Mouse (Mus musculus) embryo, embryonic 11.5 days (tissue): Measurements from ENCODE around the gene Ifi35.
"Not testable (repeated sequence)": the region's sequence is repeated elsewhere in the genome, so short reads cannot be mapped to it uniquely, and the experiment has no call there.

Experiments
- DNase-seq: peaks from one replicate; pipeline ENCODE4 v3.0.0-alpha.2; 2012; ENCODE audit warnings: low read depth, low spot score

Ifi35 gene

DNA sequence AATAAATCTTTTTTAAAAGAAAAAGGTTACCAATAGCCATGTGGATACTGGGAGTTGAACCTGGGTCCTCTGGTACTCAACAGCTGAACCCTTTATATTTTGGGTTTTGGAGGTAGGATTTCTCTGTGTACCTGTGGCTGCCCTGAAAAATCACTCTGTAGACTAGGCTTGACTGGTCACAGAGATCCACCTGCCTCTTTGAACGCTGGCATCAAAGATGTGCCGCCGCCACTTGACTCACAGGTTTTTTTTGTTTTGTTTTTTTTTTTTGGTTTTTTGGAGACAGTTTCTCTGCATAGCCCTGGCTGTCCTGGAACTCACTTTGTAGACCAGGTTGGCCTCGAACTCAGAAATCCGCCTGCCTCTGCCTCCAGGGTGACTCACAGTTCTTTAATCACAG is 421 bp upstream of the Ifi35 start:
- DNase-seq = no peak

DNA sequence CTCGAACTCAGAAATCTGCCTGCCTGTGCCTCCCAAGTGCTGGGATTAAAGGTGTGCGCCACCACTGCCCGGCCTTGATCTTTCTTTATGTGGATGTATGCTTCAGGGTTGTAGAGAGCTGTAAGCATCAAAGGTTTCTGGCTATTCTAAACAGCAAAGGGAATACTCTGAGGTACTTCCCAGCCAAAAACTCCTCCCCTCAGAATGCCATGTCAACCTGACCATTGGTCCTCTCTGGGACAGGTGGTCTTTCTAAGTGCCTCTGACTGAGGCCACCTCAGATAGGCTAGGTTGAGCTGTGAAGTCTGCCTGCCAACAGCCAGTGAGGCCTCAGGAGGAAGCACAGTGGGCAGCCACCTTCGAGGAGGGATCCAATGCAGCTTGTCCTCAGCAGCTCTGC is 692 bp downstream of the Ifi35 start:
- DNase-seq = no peak

GRCm38 (mm10) chr11:101449596-101449995 is 1.4 kb downstream of the Ifi35 start:
- DNase-seq = not testable (repeated sequence)

DNA sequence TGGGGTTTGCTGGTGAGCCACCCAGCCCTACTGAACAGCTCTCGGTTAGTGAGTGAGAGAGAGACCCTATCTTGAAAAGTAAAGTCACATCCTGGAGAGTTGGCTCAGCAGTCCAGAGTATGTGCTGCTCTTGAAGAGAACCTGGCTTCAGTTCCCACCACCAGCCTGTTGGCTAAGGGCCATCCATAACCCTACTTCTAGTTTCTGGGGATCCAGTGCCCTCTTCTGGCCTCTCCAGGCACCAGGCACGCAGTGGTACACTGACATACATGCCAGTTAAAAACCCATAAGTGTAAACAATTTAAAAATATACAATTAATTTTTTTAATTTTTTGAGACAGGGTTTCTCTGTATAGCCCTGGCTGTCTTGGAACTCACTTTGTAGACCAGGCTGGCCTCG is 2.2 kb downstream of the Ifi35 start:
- no peak for DNase-seq

- DNase-seq = no peak
Measured at GRCm38 (mm10) chr11:101451536-101451935, 3.3 kb downstream of the Ifi35 start.

DNA sequence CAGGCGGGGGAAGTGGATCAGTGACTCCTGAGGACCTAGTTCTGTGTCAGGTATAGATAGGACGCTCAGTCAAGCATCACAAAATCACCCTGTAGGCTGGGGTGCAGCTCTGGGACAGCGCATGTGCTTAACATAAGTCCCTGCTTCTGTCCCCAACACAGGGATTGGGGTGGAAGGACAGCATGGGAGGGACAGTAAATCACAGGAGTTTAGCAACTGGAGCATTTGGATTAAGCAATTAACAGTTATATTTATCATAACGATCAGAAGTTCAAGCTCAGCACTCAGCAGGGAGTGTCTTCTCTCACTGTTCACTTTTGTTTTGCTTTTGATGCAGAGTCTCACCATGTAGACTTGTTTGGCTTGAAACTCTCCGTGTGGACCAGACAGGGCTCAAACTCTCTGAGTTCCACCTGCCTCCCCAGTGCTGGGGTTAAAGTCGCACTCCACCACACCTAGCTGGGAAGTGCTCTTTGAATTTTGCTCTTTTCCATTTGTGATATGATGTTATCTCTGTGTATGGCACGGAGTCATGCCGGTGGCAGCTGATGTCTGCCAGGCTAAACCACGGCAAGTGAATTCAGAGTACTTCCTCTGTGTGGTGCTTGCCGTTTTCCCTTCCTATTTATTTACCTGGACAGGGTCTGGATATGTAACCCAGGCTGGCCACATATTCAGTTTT is 4.0 kb downstream of the Ifi35 start:
- no peak for DNase-seq

GRCm38 (mm10) chr11:101454702-101455101 is 6.5 kb downstream of the Ifi35 start:
- DNase-seq = no peak

- DNase-seq = no peak
Measured at GRCm38 (mm10) chr11:101455627-101456026, 7.4 kb downstream of the Ifi35 start.

- DNase-seq = no peak
Measured at GRCm38 (mm10) chr11:101457631-101458030, 9.4 kb downstream of the Ifi35 start.

DNA sequence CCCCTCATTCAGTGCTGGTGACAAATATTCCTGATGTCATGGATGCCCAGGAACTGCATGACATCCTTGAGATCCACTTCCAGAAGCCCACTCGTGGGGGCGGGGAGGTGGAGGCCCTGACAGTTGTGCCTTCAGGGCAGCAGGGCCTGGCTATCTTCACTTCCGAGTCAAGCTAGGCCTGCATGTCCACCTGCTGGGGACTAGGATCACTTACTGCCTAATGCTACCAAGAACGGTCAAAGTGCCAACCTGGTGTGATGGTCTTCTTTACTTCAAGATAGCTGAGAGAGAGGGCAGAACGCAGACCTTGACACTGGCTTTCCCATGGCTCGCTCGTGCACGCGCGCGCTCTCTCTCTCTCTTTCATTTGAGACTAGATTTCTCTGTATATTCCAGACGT is 10.0 kb downstream of the Ifi35 start:
- DNase-seq = no peak

GRCm38 (mm10) chr11:101459716-101460115 is 11.5 kb downstream of the Ifi35 start:
- no peak for DNase-seq

- DNase-seq = no peak
Measured at GRCm38 (mm10) chr11:101460321-101460720, 12.1 kb downstream of the Ifi35 start.

DNA sequence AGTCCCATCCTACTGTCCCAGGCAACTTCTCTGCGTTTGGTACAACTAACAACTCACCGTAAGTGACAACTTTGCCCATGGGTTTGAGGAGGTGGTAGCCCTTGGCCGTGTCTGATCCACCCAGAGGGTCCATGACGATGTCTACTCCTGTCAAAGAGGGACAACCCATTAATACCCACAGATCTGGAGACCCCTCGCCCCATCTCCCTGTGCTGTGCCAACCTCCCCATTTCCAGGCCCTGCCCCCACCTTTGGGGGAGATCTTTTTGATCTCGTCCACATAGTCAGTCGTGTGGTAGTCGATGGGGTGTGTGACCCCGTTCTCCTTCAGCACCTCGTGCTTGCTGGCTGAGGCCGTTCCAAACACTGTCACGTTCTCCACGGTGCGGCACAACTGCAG is 13.9 kb downstream of the Ifi35 start:
- no peak for DNase-seq

DNA sequence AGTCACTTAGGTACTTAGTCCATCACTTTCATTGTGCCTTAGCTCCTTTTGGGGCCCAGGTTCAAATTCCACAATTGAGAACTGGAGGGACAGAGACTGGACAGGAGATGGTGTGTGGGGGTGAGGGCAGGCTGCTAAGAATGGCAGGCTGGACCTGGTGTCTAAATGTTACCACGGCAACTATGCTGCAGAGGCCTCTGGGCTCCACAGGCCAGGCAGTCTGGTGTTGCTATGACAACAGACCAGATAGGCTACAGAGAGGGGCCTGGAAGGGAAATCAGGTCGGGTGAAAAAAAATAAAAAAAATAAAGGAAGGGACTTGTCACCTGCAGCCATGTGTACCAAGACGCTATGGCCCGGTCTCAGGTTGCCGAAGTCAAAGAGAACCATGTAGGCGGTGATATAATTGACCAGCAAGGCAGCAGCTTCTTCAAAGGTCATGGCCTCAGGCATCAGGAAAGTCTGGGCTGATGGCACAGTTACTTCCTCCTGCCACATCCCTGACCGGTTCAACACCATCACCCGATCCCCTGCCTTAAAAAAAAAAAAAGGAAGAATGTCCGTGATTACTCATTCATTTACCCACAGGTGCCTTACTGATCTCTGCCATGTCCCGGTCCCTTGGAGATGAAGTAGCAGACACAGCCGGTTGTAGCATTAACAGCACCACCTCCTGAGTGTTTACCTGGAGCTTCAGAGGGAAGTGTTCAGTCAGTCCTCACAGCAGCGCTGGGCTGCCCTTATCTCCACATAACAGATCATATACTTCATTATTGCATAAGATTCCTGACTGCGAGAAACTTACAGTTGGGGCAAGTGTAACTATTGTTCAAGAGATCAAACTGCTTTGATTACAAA is 14.6 kb downstream of the Ifi35 start:
- no peak for DNase-seq

DNA sequence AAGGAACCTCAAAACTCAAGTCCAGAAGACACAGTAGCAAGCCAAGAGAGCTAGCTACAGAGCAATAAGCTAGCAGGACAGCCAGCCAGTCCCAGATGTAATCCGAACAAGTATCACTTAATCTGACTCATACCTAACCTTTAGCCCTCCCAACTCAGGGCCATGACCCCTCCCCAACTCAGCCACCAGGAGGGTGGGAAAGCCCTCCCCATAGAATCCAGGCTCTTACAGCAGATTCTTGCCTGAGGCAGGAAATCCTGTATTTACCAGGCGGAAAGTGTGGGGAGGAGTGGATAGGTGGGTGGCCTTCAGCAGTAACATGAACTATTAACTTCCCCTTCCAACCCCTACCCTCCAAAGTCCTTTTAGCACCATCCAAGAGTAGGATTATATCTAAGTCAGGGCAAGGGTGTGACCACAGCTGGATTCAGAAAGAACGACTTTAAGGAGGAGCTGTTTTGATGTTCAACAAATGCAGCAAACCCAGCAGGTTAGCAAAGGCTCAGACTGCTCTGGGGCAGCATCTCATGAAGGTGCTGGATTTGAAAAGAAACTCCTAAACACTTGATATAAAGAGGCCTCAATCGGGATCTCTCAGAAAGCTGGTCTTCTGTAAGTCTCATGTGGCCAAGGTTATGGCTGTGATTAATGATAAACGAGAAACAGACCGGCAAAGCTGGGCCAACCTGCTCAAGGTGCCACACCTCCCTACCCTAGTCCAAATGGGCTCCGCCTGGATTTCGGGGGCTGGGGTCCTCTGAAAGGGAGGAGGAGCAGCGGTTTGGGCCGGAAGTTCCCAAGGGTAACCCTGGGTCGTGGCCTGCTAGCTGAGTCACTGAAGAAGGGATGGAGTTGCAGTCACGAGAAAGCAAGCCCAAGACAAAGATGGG is 16.2 kb downstream of the Ifi35 start, which contains the start of gene Rnd2:
Gene Rnd2 (plus strand): TSS at position 789 of the 890 bp plus-strand sequence.
- no peak for DNase-seq

GRCm38 (mm10) chr11:101465101-101465868 is 17.1 kb downstream of the Ifi35 start:
- DNase-seq = no peak

GRCm38 (mm10) chr11:101465869-101466551 is 17.8 kb downstream of the Ifi35 start, which contains the start of gene Vat1:
Gene Vat1 (minus strand): TSS chr11:101466230.
- no peak for DNase-seq

DNA sequence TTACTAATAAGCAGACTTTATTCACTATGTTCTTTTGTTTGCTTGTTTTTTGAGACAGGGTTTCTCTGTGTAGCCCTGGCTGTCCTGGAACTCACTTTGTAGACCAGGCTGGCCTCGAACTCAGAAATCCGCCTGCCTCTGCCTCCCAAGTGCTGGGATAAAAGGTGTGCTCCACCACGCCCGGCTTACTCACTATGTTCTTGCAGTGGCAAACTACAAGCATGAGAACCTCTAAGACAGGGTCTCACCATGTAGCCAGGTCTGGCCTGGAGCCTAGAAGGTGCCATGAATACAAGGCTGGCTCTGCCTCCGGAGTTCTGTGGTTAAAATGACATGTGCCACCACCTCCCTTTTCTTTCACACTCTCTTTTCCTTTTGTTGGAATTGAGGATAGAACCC is 18.3 kb downstream of the Ifi35 start:
- DNase-seq = not testable (repeated sequence)

- no peak for DNase-seq
Measured at GRCm38 (mm10) chr11:101467477-101468262, 19.5 kb downstream of the Ifi35 start.

GRCm38 (mm10) chr11:101468263-101468688 is 20.1 kb downstream of the Ifi35 start:
- DNase-seq = no peak
